Mouse (Mus musculus) liver, embryonic 16.5 days (tissue): Measurements from ENCODE around the gene Gm20905. TPM values are rescaled to one million over a fixed set of nuclear protein-coding genes. Genes with fewer than 3 reads are reported as not detected.
"Not testable (repeated sequence)": the region's sequence is repeated elsewhere in the genome, so short reads cannot be mapped to it uniquely, and the experiment has no call there.

Experiments used
- ATAC-seq: fragments of 200-750 bp; cut with Nextera tagmentation; 2 replicates; pipeline ENCODE4 v1.8.0; 2017; ENCODE audit warnings: low read depth, mild to moderate bottlenecking, moderate number of reproducible peaks, moderate library complexity
- H3K27ac ChIP-seq: fragments of 300-500 bp; sonication (generic); 2 replicates; pipeline ENCODE4 v1.5.1; 2014; ENCODE audit warnings: mild to moderate bottlenecking, low read length
- H3K27me3 ChIP-seq: fragments of 300-500 bp; sonication (generic); 2 replicates; pipeline ENCODE4 v1.6.1; 2014; ENCODE audit warnings: low read depth, low read length, mixed read lengths; ENCODE audit not compliant: control insufficient read depth, insufficient read depth
- H3K36me3 ChIP-seq: fragments of 300-500 bp; sonication (generic); 2 replicates; pipeline ENCODE4 v1.6.1; 2014; ENCODE audit warnings: mild to moderate bottlenecking; ENCODE audit not compliant: control insufficient read depth, insufficient read depth
- H3K4me1 ChIP-seq: fragments of 300-500 bp; sonication (generic); 2 replicates; pipeline ENCODE4 v1.6.1; 2014; ENCODE audit warnings: low read depth, low read length, mixed read lengths; ENCODE audit not compliant: control insufficient read depth
- H3K4me2 ChIP-seq: fragments of 300-500 bp; sonication (generic); 2 replicates; pipeline ENCODE4 v1.6.1; 2014; ENCODE audit warnings: low read depth, low read length, mixed read lengths
- H3K4me3 ChIP-seq: fragments of 300-500 bp; sonication (generic); 2 replicates; pipeline ENCODE4 v1.5.1; 2014; ENCODE audit warnings: low read depth, mild to moderate bottlenecking, low read length
- H3K9ac ChIP-seq: fragments of 300-500 bp; sonication (generic); 2 replicates; pipeline ENCODE4 v1.6.1; 2014; ENCODE audit warnings: low read depth, low read length
- H3K9me3 ChIP-seq: fragments of 300-500 bp; sonication (generic); replicated peaks from 2 replicates; pipeline ENCODE4 v1.6.1; 2016; ENCODE audit warnings: low read length; ENCODE audit not compliant: control insufficient read depth
- WGBS: fragments of 180-500 bp; shearing (Covaris S2); extraction: QIAGEN DNeasy Blood & Tissue Kit; methylation state at CpG from one replicate; pipeline ENCODE4 v1.1.7; 2014; ENCODE audit not compliant: insufficient replicate concordance; 5-methylcytosine and 5-hydroxymethylcytosine counted together
- polyA plus RNA-seq: library from polyadenylated mRNA; unstranded; fragments of >200 nt; fragmentation: Nextera tagmentation; extraction: Ambion mirVana; gene quantifications from 2 replicates; pipeline ENCODE4 v1.2.1, GENCODE M21; 2015

Gm20905 gene
- polyA plus RNA-seq: not detected in 2 replicates

DNA sequence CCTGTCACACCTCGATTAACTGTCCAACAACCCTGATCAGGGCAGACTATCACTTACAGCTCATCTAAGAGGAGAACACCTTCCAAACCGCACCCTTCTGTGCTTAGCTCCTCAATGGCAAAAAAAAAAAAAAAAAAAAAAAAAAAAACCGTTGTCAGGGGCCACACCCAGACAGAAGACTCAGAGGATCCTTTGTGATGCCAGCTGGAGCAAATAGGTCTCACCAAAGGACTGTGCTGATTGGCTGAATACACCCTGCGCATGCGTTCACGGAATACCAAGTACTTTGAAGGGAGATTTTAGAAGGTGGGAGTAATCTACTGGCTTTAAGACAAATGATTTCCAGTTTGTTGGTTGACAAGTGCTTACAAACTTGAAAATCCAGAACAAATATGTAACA lies at the start of gene Gm20905:
Gene Gm20905 (minus strand): TSS at position 101 of the 400 bp plus-strand sequence.
- not testable (repeated sequence) for ATAC-seq, H3K4me2 ChIP-seq, H3K9ac ChIP-seq, H3K27ac ChIP-seq, H3K4me3 ChIP-seq, H3K9me3 ChIP-seq, H3K36me3 ChIP-seq, H3K4me1 ChIP-seq, H3K27me3 ChIP-seq
- no CpG with 5 or more reads among the region's 6 CpGs for WGBS
